Mouse (Mus musculus): ENCODE measurements around the gene Tradd. TPM values are rescaled to one million over a fixed set of nuclear protein-coding genes. Genes with fewer than 3 reads are reported as not detected.
A peak's percentile ranks its signal among the peaks of the same experiment; 100 is the strongest.

The Tradd gene
- total RNA-seq, 2 experiments from 2014 or later = 7.0 to 7.6 TPM

- Histone ChIP-seq H3K27ac (no peak overlapping the region), H3K4me3 (peak overlapping the region; percentile 47)
- peak; percentile 41 to 75 for DNase-seq (ENCODE audit: low spot score in 2 of 2)
- TF ChIP-seq CTCF (conservative IDR thresholded peaks at IDR 0.05) = peak; percentile 98
Observed at GRCm38 (mm10) chr8:105259721-105260320, 4.6 kb downstream of the Tradd start.

DNA sequence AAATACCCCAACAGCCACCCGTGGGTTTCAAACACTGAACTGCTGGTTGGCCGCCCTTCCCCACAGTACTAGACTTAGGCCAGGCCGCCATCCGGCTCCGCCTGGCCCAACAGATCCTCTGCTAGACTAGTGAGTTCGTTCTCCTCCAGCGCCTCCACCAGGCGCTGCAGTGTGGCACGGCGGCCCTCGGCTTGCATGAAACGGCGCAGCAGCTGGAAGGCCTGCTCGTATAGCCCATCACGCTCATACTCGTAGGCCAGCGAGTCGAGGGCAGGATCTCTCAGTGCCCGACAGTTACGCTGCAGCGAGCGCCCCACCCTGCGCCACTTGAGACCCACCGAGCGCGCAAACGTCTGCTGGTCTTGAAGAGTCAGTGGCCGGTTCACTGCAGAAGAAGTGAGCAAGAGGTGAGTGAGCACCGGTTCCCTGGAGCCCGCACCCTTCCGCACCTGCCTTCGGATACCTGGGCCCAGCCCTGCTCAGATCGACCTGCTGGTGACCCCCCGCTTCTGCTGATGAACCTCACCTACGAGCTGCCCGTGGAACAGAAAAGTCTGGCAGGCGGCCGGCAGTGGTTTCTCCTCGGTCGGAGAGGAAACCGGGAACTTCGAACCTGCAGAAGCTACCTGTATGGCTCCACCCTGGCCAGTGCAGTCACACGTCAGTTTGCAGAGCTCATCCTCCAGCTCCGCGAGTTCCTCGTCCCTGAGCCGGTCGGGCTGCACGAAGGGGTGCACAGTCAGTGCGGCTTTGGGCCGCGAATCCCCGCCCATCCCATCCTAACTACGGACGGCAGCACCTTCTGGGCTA is 5.3 kb downstream of the Tradd start:
- peak overlapping the region; percentile 47 for H3K4me3 ChIP-seq
- no peak overlapping the region for H3K27ac ChIP-seq
- TF ChIP-seq CTCF (conservative IDR thresholded peaks at IDR 0.05) = peak; percentile 28
- DNase-seq (ENCODE audit: low spot score in 2 of 2) = no peak

DNA sequence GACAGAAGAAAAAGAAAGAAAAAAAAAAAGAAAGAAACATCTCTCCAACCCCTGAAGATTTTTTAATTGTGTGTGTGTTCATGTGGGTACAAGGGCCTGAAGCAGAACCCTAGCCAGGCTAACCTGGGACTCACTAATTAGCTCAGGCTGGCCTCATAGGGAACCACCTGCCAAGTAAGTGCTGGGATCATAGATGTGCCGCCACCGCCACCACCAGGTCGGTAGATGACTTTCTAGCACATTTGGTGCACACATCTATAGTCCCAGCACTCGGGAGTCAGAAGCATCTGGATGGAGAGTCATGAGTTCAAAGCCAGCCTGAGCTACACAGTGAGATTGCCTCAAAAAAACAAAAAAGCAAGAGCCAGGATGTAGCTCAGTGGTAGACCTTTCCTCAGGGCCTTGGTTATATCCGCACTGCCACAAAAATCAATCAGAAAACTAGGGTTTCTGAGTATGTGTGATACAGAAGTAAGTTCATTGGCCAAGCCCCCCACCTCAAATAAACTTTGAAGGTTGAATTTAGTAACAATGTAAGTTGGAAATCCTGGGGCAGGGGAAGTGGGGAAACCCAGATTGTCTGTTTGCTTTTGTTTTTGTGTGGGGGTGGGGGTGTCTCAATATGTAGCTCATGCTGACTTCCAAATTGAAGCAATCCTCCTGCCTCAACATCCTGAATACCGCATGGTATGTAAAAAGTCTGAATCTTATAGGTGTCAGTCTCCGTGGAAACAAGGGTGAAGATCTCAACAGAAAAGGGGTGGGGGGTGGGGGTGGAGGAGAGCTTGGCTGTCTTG is 6.9 kb downstream of the Tradd start:
- TF ChIP-seq CTCF (conservative IDR thresholded peaks at IDR 0.05) = no peak
- Histone ChIP-seq H3K27ac (no peak overlapping the region), H3K4me3 (no peak overlapping the region)
- no peak for DNase-seq (ENCODE audit: low spot score in 2 of 2)

DNA sequence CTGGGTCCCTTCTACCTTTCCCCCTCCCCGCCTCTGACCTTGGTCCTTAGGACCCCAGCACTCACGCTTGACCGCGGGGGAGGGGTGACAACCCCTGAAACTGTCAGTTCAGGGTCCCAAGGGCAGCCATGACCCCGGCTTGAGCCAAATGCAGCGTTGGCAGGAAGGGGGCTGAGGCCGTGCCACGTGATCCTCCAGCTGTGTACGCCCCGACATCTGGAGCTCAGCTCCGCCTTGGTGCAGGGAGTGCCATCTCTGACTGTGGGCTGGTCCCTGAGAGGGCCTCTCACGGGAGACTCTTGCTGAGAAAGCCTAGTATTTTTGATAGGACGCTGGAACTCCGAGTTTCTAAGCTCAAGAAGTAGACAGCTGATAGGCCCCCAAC is 9.5 kb downstream of the Tradd start, which contains the start of gene B3gnt9:
B3gnt9 (minus strand) TSS at position 188 of the 385 bp plus-strand sequence.
- H3K27ac ChIP-seq = peak within 1 kb of the TSS; percentile 83
- peak within 1 kb of the TSS; percentile 86 for H3K4me3 ChIP-seq
- TF ChIP-seq CTCF (conservative IDR thresholded peaks at IDR 0.05) = no peak
- peak in 1 of 2 experiments; percentile 34 for DNase-seq (ENCODE audit: low spot score in 2 of 2)

- peak overlapping the region; percentile 83 for H3K27ac ChIP-seq
- DNase-seq (ENCODE audit: low spot score in 2 of 2) = peak; percentile 89 to 92
- H3K4me3 ChIP-seq = peak overlapping the region; percentile 86
- TF ChIP-seq CTCF (conservative IDR thresholded peaks at IDR 0.05) = peak; percentile 93
Observed at GRCm38 (mm10) chr8:105254152-105254965, 10.1 kb downstream of the Tradd start.

- no peak for DNase-seq (ENCODE audit: low spot score in 2 of 2)
- H3K4me3 ChIP-seq = peak overlapping the region; percentile 86
- no peak for TF ChIP-seq CTCF (conservative IDR thresholded peaks at IDR 0.05)
- peak overlapping the region; percentile 83; the same call in 1 of the 2 replicates for H3K27ac ChIP-seq
Observed at GRCm38 (mm10) chr8:105253766-105254151, 10.7 kb downstream of the Tradd start.

DNA sequence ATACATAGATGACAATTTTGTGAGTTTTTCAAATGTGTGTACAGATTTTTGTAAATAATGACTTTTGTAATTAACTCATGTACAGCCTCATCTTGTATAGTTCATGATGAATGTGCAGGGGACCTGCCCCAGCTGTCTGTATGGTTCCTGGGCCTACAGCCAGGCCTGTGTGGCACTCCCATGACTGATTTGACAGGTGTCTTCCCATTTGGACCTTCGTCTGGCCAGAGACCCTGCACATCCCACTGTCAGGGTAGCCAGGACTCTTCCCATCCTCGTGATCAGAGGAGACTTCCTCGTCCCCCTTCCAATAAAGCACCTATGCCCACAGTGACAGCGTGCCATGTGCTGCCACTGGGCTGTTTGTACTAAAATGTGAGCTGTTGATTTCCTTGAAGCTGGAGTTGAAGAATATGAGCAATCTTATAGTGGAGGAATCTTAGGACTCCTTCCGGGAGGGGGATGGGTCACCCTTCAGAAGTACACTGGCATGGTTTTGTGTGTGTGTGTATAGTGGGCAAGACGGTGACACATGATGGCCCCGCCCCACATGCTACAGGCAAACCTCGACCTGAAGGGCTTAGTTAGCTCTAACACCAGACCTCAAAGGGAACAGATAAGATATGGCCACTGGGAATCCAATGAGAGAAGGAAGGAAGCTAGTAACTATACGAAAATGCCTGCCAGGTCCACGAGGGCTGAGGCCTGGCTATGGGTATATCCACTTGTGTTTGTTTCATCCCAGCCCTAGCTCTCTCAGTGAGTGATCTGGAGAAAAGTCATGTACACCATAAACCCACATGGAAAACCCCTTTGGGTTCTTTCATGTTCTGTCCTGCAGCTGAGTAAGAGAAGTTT is 11.5 kb downstream of the Tradd start:
- Histone ChIP-seq H3K4me3 (no peak overlapping the region), H3K27ac (no peak overlapping the region)
- TF ChIP-seq CTCF (conservative IDR thresholded peaks at IDR 0.05) = no peak
- DNase-seq (ENCODE audit: low spot score in 2 of 2) = no peak

- Histone ChIP-seq H3K27ac (no peak overlapping the region), H3K4me3 (no peak overlapping the region)
- DNase-seq (ENCODE audit: low spot score in 2 of 2) = no peak
- TF ChIP-seq CTCF (conservative IDR thresholded peaks at IDR 0.05) = no peak
Observed at GRCm38 (mm10) chr8:105251954-105252353, 12.5 kb downstream of the Tradd start.

- TF ChIP-seq CTCF (conservative IDR thresholded peaks at IDR 0.05) = no peak
- Histone ChIP-seq H3K4me3 (no peak overlapping the region), H3K27ac (no peak overlapping the region)
- no peak for DNase-seq (ENCODE audit: low spot score in 2 of 2)
Observed at GRCm38 (mm10) chr8:105241016-105241415, 23.4 kb downstream of the Tradd start.

DNA sequence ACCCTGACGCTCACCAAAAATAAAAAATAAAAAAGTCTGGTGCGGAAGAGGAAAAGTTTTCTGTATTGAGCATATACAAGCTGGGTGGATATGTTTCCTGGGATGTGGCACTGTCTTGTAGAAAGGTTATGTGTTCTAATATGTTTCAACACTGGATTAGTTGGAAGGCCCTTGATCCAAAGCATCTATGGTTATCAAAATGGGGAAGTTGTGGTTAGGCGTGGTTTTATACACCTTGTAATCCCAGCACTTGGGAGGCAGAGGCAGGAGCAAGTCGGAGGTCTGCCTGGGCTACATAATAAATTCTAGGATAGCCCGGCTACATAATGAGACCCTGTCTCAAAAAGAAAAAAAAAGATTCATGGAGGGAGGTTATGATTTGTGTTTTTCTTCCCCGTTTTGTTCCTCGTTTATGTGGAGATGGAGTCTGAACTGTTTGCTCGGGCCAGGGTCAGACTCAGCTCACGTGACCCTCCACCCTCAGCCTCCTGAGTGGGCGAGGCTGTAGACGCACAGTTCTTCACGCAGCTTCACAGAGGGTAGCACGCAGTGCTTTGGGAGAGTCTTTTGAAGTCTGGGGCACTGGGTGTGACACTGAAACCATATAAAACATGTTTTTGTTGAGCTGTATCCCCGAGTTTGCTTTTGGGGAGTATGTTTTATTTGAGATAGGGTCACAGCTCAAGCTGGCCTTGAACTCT is 26.8 kb downstream of the Tradd start:
- no peak overlapping the region for H3K4me3 ChIP-seq
- no peak for DNase-seq (ENCODE audit: low spot score in 2 of 2)
- no peak for TF ChIP-seq CTCF (conservative IDR thresholded peaks at IDR 0.05)
- H3K27ac ChIP-seq = no peak overlapping the region

GRCm38 (mm10) chr8:105235206-105235605 is 29.2 kb downstream of the Tradd start:
- no peak for DNase-seq (ENCODE audit: low spot score in 2 of 2)
- no peak overlapping the region for H3K27ac ChIP-seq
- no peak overlapping the region for H3K4me3 ChIP-seq
- TF ChIP-seq CTCF (conservative IDR thresholded peaks at IDR 0.05) = no peak
